Mouse (Mus musculus) lung, adult 2 months (tissue): ENCODE measurements around the gene Rps10.

Source experiments
- CTCF ChIP-seq: fragments of 200-500 bp; IDR thresholded peaks from 2 replicates; pipeline ENCODE4 v1.5.1; 2011; ENCODE audit warnings: mild to moderate bottlenecking, low read length, control low read depth; ENCODE audit not compliant: insufficient read depth
- POLR2A ChIP-seq: fragments of 200-500 bp; IDR thresholded peaks from 2 replicates; pipeline ENCODE4 v1.6.1; 2011; ENCODE audit warnings: low read depth, mild to moderate bottlenecking, control low read depth, low read length, borderline replicate concordance; ENCODE audit errors: extremely low read depth

GRCm38 (mm10) chr17:27637333-27637732, 864 bp upstream of the Rps10 start:
- TF ChIP-seq POLR2A: no peak
- no peak for TF ChIP-seq CTCF
